Mouse (Mus musculus): ENCODE results near the gene Mapkbp1. TPM values are rescaled to one million over a fixed set of nuclear protein-coding genes. Genes with fewer than 3 reads are reported as not detected.
A peak's percentile ranks its signal among the peaks of the same experiment; 100 is the strongest.

Mapkbp1 gene
- polyA plus RNA-seq, 1 experiment from 2014 or later: 5.6 TPM

- no peak overlapping the region for H3K4me3 ChIP-seq
- WGBS: 64% methylated on average over 6 of the region's 6 CpGs
- no peak overlapping the region for H3K4me2 ChIP-seq (replicated peaks)
- H3K4me1 ChIP-seq: peaks cover 6% of the 10 kb centered on the region
- no peak for ATAC-seq (ENCODE audit: low FRiP score)
- H3K9ac ChIP-seq: no peak overlapping the region
- no peaks in the 10 kb centered on the region for H3K36me3 ChIP-seq
- no peaks in the 10 kb centered on the region for H3K9me3 ChIP-seq (replicated peaks)
- no peak overlapping the region; the same call in 1 of the 2 replicates for H3K27ac ChIP-seq
- H3K27me3 ChIP-seq: no peaks in the 10 kb centered on the region
Observed at GRCm38 (mm10) chr2:120060190-120060589, 87.7 kb downstream of the Mapkbp1 start.

GRCm38 (mm10) chr2:120060651-120061050 lies 88.2 kb downstream of the Mapkbp1 start:
- peaks cover 6% of the 10 kb centered on the region for H3K4me1 ChIP-seq
- H3K9ac ChIP-seq: no peak overlapping the region
- H3K4me3 ChIP-seq: no peak overlapping the region
- no peak overlapping the region for H3K4me2 ChIP-seq (replicated peaks)
- no peak overlapping the region for H3K27ac ChIP-seq
- no peaks in the 10 kb centered on the region for H3K36me3 ChIP-seq
- WGBS: 73% methylated on average over 9 of the region's 9 CpGs
- no peaks in the 10 kb centered on the region for H3K9me3 ChIP-seq (replicated peaks)
- H3K27me3 ChIP-seq: no peaks in the 10 kb centered on the region
- ATAC-seq (ENCODE audit: low FRiP score): no peak

- Histone ChIP-seq H3K27ac (no peak overlapping the region), H3K4me1 (peaks cover 9% of the 10 kb centered on the region), H3K4me3 (no peak overlapping the region), H3K27me3 (no peaks in the 10 kb centered on the region), H3K4me2 (replicated peaks) (no peak overlapping the region), H3K9ac (no peak overlapping the region), H3K9me3 (replicated peaks) (no peaks in the 10 kb centered on the region), H3K36me3 (no peaks in the 10 kb centered on the region)
- 77% methylated on average over 8 of the region's 8 CpGs for WGBS
- no peak for ATAC-seq (ENCODE audit: low FRiP score)
Observed at GRCm38 (mm10) chr2:120062248-120062647, 89.7 kb downstream of the Mapkbp1 start.

- no peaks in the 10 kb centered on the region for H3K27me3 ChIP-seq
- no peak overlapping the region for H3K9ac ChIP-seq
- no peaks in the 10 kb centered on the region for H3K9me3 ChIP-seq (replicated peaks)
- peaks cover 18% of the 10 kb centered on the region for H3K4me1 ChIP-seq
- H3K36me3 ChIP-seq: no peaks in the 10 kb centered on the region
- ATAC-seq (ENCODE audit: low FRiP score): no peak
- H3K4me2 ChIP-seq (replicated peaks): no peak overlapping the region
- no peak overlapping the region for H3K4me3 ChIP-seq
- no peak overlapping the region for H3K27ac ChIP-seq
- WGBS: 85% methylated on average over 6 of the region's 6 CpGs
Observed at GRCm38 (mm10) chr2:120064639-120065038, 92.1 kb downstream of the Mapkbp1 start.

- Histone ChIP-seq H3K27ac (no peak overlapping the region), H3K4me1 (peaks cover 13% of the 10 kb centered on the region), H3K4me3 (no peak overlapping the region), H3K4me2 (replicated peaks) (no peak overlapping the region), H3K27me3 (no peaks in the 10 kb centered on the region), H3K36me3 (no peaks in the 10 kb centered on the region), H3K9me3 (replicated peaks) (no peaks in the 10 kb centered on the region), H3K9ac (no peak overlapping the region)
- WGBS: 90% methylated on average over 10 of the region's 10 CpGs
- ATAC-seq (ENCODE audit: low FRiP score): no peak
Observed at GRCm38 (mm10) chr2:120065243-120065642, 92.7 kb downstream of the Mapkbp1 start.

GRCm38 (mm10) chr2:120066224-120066623 lies 93.7 kb downstream of the Mapkbp1 start:
- H3K27ac ChIP-seq: no peak overlapping the region
- no peak for ATAC-seq (ENCODE audit: low FRiP score)
- WGBS: 77% methylated on average over 3 of the region's 3 CpGs
- H3K4me1 ChIP-seq: peaks cover 12% of the 10 kb centered on the region
- no peaks in the 10 kb centered on the region for H3K27me3 ChIP-seq
- H3K4me2 ChIP-seq (replicated peaks): no peak overlapping the region
- H3K4me3 ChIP-seq: no peak overlapping the region
- no peaks in the 10 kb centered on the region for H3K36me3 ChIP-seq
- no peak overlapping the region for H3K9ac ChIP-seq
- H3K9me3 ChIP-seq (replicated peaks): no peaks in the 10 kb centered on the region

GRCm38 (mm10) chr2:120068555-120069465 lies 96.3 kb downstream of the Mapkbp1 start:
- 0 out of 2 replicates have a peak overlapping the region, but pooled peaks have one; percentile 18 for H3K9ac ChIP-seq
- no peaks in the 10 kb centered on the region for H3K9me3 ChIP-seq (replicated peaks)
- no peaks in the 10 kb centered on the region for H3K36me3 ChIP-seq
- no peaks in the 10 kb centered on the region for H3K27me3 ChIP-seq
- no peak overlapping the region for H3K27ac ChIP-seq
- peak; percentile 45; the same call in 1 of the 2 replicates for ATAC-seq (ENCODE audit: low FRiP score)
- no peak overlapping the region for H3K4me3 ChIP-seq
- WGBS: 44% methylated on average over 16 of the region's 16 CpGs
- peaks cover 12% of the 10 kb centered on the region for H3K4me1 ChIP-seq
- H3K4me2 ChIP-seq (replicated peaks): no peak overlapping the region

- H3K9ac ChIP-seq: no peak overlapping the region
- ATAC-seq (ENCODE audit: low FRiP score): no peak
- WGBS: 65% methylated on average over 8 of the region's 8 CpGs
- H3K27me3 ChIP-seq: peaks cover 5% of the 10 kb centered on the region
- H3K4me2 ChIP-seq (replicated peaks): no peak overlapping the region
- H3K4me1 ChIP-seq: peaks cover 12% of the 10 kb centered on the region
- no peaks in the 10 kb centered on the region for H3K36me3 ChIP-seq
- H3K27ac ChIP-seq: no peak overlapping the region
- no peak overlapping the region for H3K4me3 ChIP-seq
- H3K9me3 ChIP-seq (replicated peaks): no peaks in the 10 kb centered on the region
Observed at GRCm38 (mm10) chr2:120069466-120069990, 97.0 kb downstream of the Mapkbp1 start.

- 92% methylated on average over 4 of the region's 4 CpGs for WGBS
- Histone ChIP-seq H3K27me3 (peaks cover 35% of the 10 kb centered on the region), H3K9ac (no peak overlapping the region), H3K4me2 (replicated peaks) (no peak overlapping the region), H3K4me3 (no peak overlapping the region), H3K36me3 (no peaks in the 10 kb centered on the region), H3K27ac (no peak overlapping the region), H3K9me3 (replicated peaks) (no peaks in the 10 kb centered on the region), H3K4me1 (peaks cover 10% of the 10 kb centered on the region)
- no peak for ATAC-seq (ENCODE audit: low FRiP score)
Observed at GRCm38 (mm10) chr2:120074096-120074495, 101.6 kb downstream of the Mapkbp1 start.

- no peaks in the 10 kb centered on the region for H3K9me3 ChIP-seq (replicated peaks)
- H3K4me3 ChIP-seq: peak overlapping the region; percentile 35
- peaks cover 37% of the 10 kb centered on the region for H3K27me3 ChIP-seq
- H3K9ac ChIP-seq: peak overlapping the region; percentile 41
- no peak overlapping the region for H3K27ac ChIP-seq
- peak overlapping the region; percentile 58 for H3K4me2 ChIP-seq (replicated peaks)
- H3K36me3 ChIP-seq: no peaks in the 10 kb centered on the region
- peak; percentile 56 for ATAC-seq (ENCODE audit: low FRiP score)
- H3K4me1 ChIP-seq: peaks cover 10% of the 10 kb centered on the region
- WGBS: 2% methylated on average over 36 of the region's 36 CpGs
Observed at GRCm38 (mm10) chr2:120076076-120076705, 103.7 kb downstream of the Mapkbp1 start.

Measured in hindbrain, embryonic 12.5 days (tissue).